Comparison of ENCODE assay signal across 8 mouse cellular contexts in the genomic region with DNA sequence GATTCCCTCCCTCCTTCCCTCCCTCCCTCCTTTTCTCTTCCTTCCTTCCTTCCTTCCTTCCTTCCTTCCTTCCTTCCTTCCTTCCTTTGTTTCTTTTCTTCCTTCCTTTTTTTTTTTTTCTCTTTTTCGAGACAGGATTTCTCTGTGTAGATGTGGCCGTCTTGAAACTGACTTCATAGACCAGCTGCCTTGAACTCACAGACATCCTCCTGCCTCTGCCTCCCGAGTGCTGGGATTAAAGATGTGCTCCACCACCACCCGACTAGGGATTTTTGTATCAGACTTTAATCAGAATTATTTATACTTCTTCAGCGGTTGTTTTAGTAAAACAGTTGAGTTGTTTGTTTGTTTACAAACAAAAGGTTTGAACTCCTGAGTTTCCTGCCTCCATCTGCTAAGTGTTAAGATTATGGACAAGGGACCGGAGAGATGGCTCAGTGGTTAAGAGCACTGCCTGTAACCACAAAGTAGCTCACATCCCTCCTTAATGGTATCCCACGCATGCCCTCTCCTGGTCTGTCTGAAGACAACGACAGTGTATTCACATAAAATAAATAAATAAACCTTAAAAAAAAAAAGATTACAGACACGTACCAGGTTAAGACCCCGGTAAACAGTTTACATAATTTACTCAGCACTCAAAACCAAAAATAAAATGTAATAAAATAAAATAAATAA. TPM values are rescaled to one million over a fixed set of nuclear protein-coding genes. Genes with fewer than 3 reads are reported as not detected.
DNase-seq lines count a peak whose midpoint lies in the region; ATAC-seq and TF ChIP-seq lines count a peak whose summit lies in the region.

No protein-coding gene starts in this region.

- H3K4me3 ChIP-seq in spleen, adult 2 months (ENCODE audit: extremely low read depth, insufficient read depth, insufficient read length) = peak overlapping the region; percentile 41
- peak overlapping the region; percentile 97; the same call in 1 of the 2 replicates for H3K4me3 ChIP-seq in hindbrain, embryonic 13.5 days
- H3K4me3 ChIP-seq in liver, embryonic 13.5 days (replicated peaks) = peak overlapping the region; percentile 99

- no peak for TF ChIP-seq CTCF in spleen, adult 2 months (IDR thresholded peaks at IDR 0.05; ENCODE audit: extremely low read depth, insufficient read depth, insufficient read length, insufficient replicate concordance)

- intact Hi-C loops in left cerebral cortex, postnatal 10 days (cut with DNase I) = no loop called here

- no peak for TF ChIP-seq POLR2A in spleen, adult 2 months (IDR thresholded peaks at IDR 0.05; ENCODE audit: low read depth, low read length)

- no peak for DNase-seq in spleen, adult 2 months (ENCODE audit: low read depth in 1 of 2, low spot score in 2 of 2)
- DNase-seq in spleen, postnatal 14 days (ENCODE audit: low spot score in 2 of 2) = no peak
- peak; percentile 31 to 57 for DNase-seq in cerebellum, postnatal 25 days
- no peak for DNase-seq in liver, embryonic 13.5 days
- DNase-seq in skeletal muscle tissue, adult 2 months (ENCODE audit: low read depth, low spot score) = peak; percentile 40
- no peak for DNase-seq in adrenal gland, postnatal 4 days (ENCODE audit: low spot score in 2 of 2)
- DNase-seq in left cerebral cortex, postnatal 10 days (ENCODE audit: extremely low spot score in 1 of 2, low spot score in 2 of 2) = no peak

- H3K4me1 ChIP-seq in spleen, adult 2 months (ENCODE audit: control insufficient read depth, insufficient read depth, insufficient read length) = peaks cover 5% of the 10 kb centered on the region; the same call in 1 of the 2 replicates
- peaks cover 24% of the 10 kb centered on the region for H3K4me1 ChIP-seq in hindbrain, embryonic 13.5 days (replicated peaks)
- H3K4me1 ChIP-seq in liver, embryonic 13.5 days (replicated peaks) = peaks cover 56% of the 10 kb centered on the region

- H3K36me3 ChIP-seq in spleen, adult 2 months (ENCODE audit: control insufficient read depth, insufficient read depth, low read length) = peaks cover 10% of the 10 kb centered on the region
- H3K36me3 ChIP-seq in hindbrain, embryonic 13.5 days = peaks cover 14% of the 10 kb centered on the region
- peaks cover 22% of the 10 kb centered on the region for H3K36me3 ChIP-seq in liver, embryonic 13.5 days

- peak overlapping the region; percentile 30; the same call in 1 of the 2 replicates for H3K27ac ChIP-seq in spleen, adult 2 months (ENCODE audit: insufficient read depth, low read length)
- peak overlapping the region; percentile 70; the same call in 1 of the 2 replicates for H3K27ac ChIP-seq in hindbrain, embryonic 13.5 days
- H3K27ac ChIP-seq in liver, embryonic 13.5 days = peak overlapping the region; percentile 98

- WGBS in spleen, adult 2 months = 57% methylated on average over 10 of the region's 10 CpGs
- 72% methylated on average over 10 of the region's 10 CpGs for whole genome bisulfite sequencing in hindbrain, embryonic 13.5 days
- WGBS in liver, embryonic 13.5 days (ENCODE audit: insufficient replicate concordance) = 52% methylated on average over 10 of the region's 10 CpGs

- peak; percentile 43 for ATAC-seq in hindbrain, embryonic 13.5 days (ENCODE audit: low FRiP score)
- no peak for ATAC-seq in liver, embryonic 13.5 days (ENCODE audit: low read depth)

- H3K27me3 ChIP-seq in spleen, adult 2 months (ENCODE audit: control insufficient read depth, insufficient read depth, low read length) = no peaks in the 10 kb centered on the region
- H3K27me3 ChIP-seq in hindbrain, embryonic 13.5 days = peaks cover 4% of the 10 kb centered on the region; the same call in 1 of the 2 replicates
- no peaks in the 10 kb centered on the region for H3K27me3 ChIP-seq in liver, embryonic 13.5 days

- peak overlapping the region; percentile 46 for H3K4me2 ChIP-seq in hindbrain, embryonic 13.5 days
- peak overlapping the region; percentile 61 for H3K4me2 ChIP-seq in liver, embryonic 13.5 days

- H3K9me3 ChIP-seq in hindbrain, embryonic 13.5 days = no peaks in the 10 kb centered on the region
- 0 out of 2 replicates have a peak, but pooled peaks cover 1% of the 10 kb centered on the region for H3K9me3 ChIP-seq in liver, embryonic 13.5 days (replicated peaks)

- no peak overlapping the region for H3K9ac ChIP-seq in hindbrain, embryonic 13.5 days
- peak overlapping the region; percentile 67 for H3K9ac ChIP-seq in liver, embryonic 13.5 days

RNA-seq across cellular contexts. Expression of gene Atp6v1e1, which starts 0.5 kb away (rescaled TPM):
- 59.8 and 73.7 TPM in 2 replicates for polyA plus RNA-seq in spleen, adult 2 months (2012; rRNA removed)
- polyA plus RNA-seq in hindbrain, embryonic 13.5 days (2015; fragmentation: Nextera tagmentation; extraction: Ambion mirVana) = 255 and 262 TPM in 2 replicates
- 158 and 180 TPM in 2 replicates for polyA plus RNA-seq in liver, embryonic 13.5 days (2015; fragmentation: Nextera tagmentation; extraction: Ambion mirVana)
- 100 to 1,000 TPM; 257 to 268 TPM for total RNA-seq in adrenal gland, postnatal 4 days (2021)
- 100 to 1,000 TPM; 415 to 438 TPM for total RNA-seq in left cerebral cortex, postnatal 10 days (2021)

RNA-seq across cellular contexts. Expression of gene Bcl2l13, which starts 12.9 kb away (rescaled TPM):
- 13.5 and 18.0 TPM in 2 replicates for polyA plus RNA-seq in spleen, adult 2 months (2012; rRNA removed)
- polyA plus RNA-seq in hindbrain, embryonic 13.5 days (2015; fragmentation: Nextera tagmentation; extraction: Ambion mirVana) = 28.8 and 29.4 TPM in 2 replicates
- polyA plus RNA-seq in liver, embryonic 13.5 days (2015; fragmentation: Nextera tagmentation; extraction: Ambion mirVana) = 37.7 and 44.1 TPM in 2 replicates
- total RNA-seq in adrenal gland, postnatal 4 days (2021) = 10 to 100 TPM; 59.4 to 61.9 TPM
- total RNA-seq in left cerebral cortex, postnatal 10 days (2021) = 10 to 100 TPM; 35.1 to 36.4 TPM

RNA-seq across cellular contexts. Expression of gene Slc25a18, which starts 49.7 kb away (rescaled TPM):
- 0.14 and 0.25 TPM in 2 replicates for polyA plus RNA-seq in spleen, adult 2 months (2012; rRNA removed)
- 6.9 and 7.9 TPM in 2 replicates for polyA plus RNA-seq in hindbrain, embryonic 13.5 days (2015; fragmentation: Nextera tagmentation; extraction: Ambion mirVana)
- polyA plus RNA-seq in liver, embryonic 13.5 days (2015; fragmentation: Nextera tagmentation; extraction: Ambion mirVana) = 0.07 and 0.09 TPM in 2 replicates
- total RNA-seq in adrenal gland, postnatal 4 days (2021) = 1 to 10 TPM; 1.8 to 2.1 TPM
- total RNA-seq in left cerebral cortex, postnatal 10 days (2021) = 10 to 100 TPM; 43.8 to 48.3 TPM

Comparison
In these comparisons a context has a peak if more than half of its experiments do, and no peak if none do; other contexts are left out.
1. DNase-seq: peak in cerebellum, postnatal 25 days (2 of 2) and skeletal muscle tissue, adult 2 months (single experiment); none in spleen, adult 2 months (0 of 2), spleen, postnatal 14 days (0 of 2), liver, embryonic 13.5 days (single experiment), adrenal gland, postnatal 4 days (0 of 2) and left cerebral cortex, postnatal 10 days (0 of 2).
2. H3K27ac ChIP-seq: peak in every context shown above with its lines; median percentile 98 in liver, embryonic 13.5 days; 70 in hindbrain, embryonic 13.5 days; 30 in spleen, adult 2 months.
3. H3K4me3 ChIP-seq: peak in every context shown above with its lines; median percentile 99 in liver, embryonic 13.5 days; 97 in hindbrain, embryonic 13.5 days; 41 in spleen, adult 2 months.